In genomic region chr17:31775037-31775436, GRCm38 (mm10) we compare ENCODE assay signal across 21 mouse cellular contexts.
DNase-seq lines count a peak whose midpoint lies in the region; ATAC-seq and TF ChIP-seq lines count a peak whose summit lies in the region.
"Had no signal": no experiment of that assay in that cellular context is flagged by ENCODE, and none has a peak within 500 bp of the region (broad histone marks: within the 10 kb centered on the region; RNA-seq: fewer than 3 reads in every experiment).

No protein-coding gene starts in this region.

- ATAC-seq in lung, embryonic 14.5 days (ENCODE audit: insufficient read depth), result no peak
- no peak for ATAC-seq in stomach, postnatal 0 days (ENCODE audit: low FRiP score, low TSS enrichment)
- ATAC-seq in forebrain, postnatal 0 days, result no peak
- ATAC-seq: activated CD4-positive, CD25-positive, alpha-beta regulatory T cell, adult 4 months; CD4-positive, CD25-positive, alpha-beta regulatory T cell, adult 4 months; Patski had no signal

- no peak for TF ChIP-seq EP300 in stomach, postnatal 0 days (optimal IDR thresholded peaks at IDR 0.05)

- H3K4me2 ChIP-seq in lung, embryonic 14.5 days, result no peak overlapping the region
- no peak overlapping the region for H3K4me2 ChIP-seq in myocyte (ENCODE audit: low read depth)
- H3K4me2 ChIP-seq in stomach, postnatal 0 days (replicated peaks; ENCODE audit: low read depth), result no peak overlapping the region
- no peak overlapping the region for H3K4me2 ChIP-seq in forebrain, postnatal 0 days (ENCODE audit: low read depth)

- H3K9me3 ChIP-seq in lung, embryonic 14.5 days (ENCODE audit: low read depth, low read length), result no peaks in the 10 kb centered on the region; the same call in 1 of the 2 replicates
- 0 out of 2 replicates have a peak, but pooled peaks cover 2% of the 10 kb centered on the region for H3K9me3 ChIP-seq in stomach, postnatal 0 days (ENCODE audit: control insufficient read depth, low read length)
- H3K9me3 ChIP-seq in forebrain, postnatal 0 days (ENCODE audit: low read length), result no peaks in the 10 kb centered on the region
- H3K9me3 ChIP-seq: G1E had no signal

- H3K4me1 ChIP-seq in lung, embryonic 14.5 days (ENCODE audit: insufficient read depth), result peaks cover 30% of the 10 kb centered on the region
- H3K4me1 ChIP-seq in stomach, postnatal 0 days (replicated peaks; ENCODE audit: control insufficient read depth, insufficient read depth), result peaks cover 13% of the 10 kb centered on the region
- 0 out of 2 replicates have a peak, but pooled peaks cover 6% of the 10 kb centered on the region for H3K4me1 ChIP-seq in forebrain, postnatal 0 days (ENCODE audit: insufficient read depth)

- WGBS in lung, embryonic 14.5 days, result 55% methylated on average over 4 of the region's 5 CpGs
- 75% methylated on average over 5 of the region's 5 CpGs for WGBS in stomach, postnatal 0 days
- WGBS in forebrain, postnatal 0 days, result 91% methylated on average over 5 of the region's 5 CpGs

- no peak overlapping the region for H3K27ac ChIP-seq in lung, embryonic 14.5 days (ENCODE audit: low read depth)
- H3K27ac ChIP-seq in stomach, postnatal 0 days (replicated peaks), result peak overlapping the region; percentile 84; the same call in 1 of the 2 replicates
- no peak overlapping the region for H3K27ac ChIP-seq in forebrain, postnatal 0 days (ENCODE audit: low read depth, low read length)

- no peak for TF ChIP-seq POLR2A in myocyte (IDR thresholded peaks at IDR 0.05; ENCODE audit: insufficient read length, low read depth)

- no peak overlapping the region for H3ac ChIP-seq in myocyte (ENCODE audit: control insufficient read depth, insufficient read length)

- H3K36me3 ChIP-seq in lung, embryonic 14.5 days (ENCODE audit: insufficient read depth), result no peaks in the 10 kb centered on the region
- no peaks in the 10 kb centered on the region for H3K36me3 ChIP-seq in myocyte (ENCODE audit: control insufficient read depth, insufficient read depth)
- H3K36me3 ChIP-seq in stomach, postnatal 0 days (ENCODE audit: control insufficient read depth, insufficient read depth, low read length), result no peaks in the 10 kb centered on the region
- no peaks in the 10 kb centered on the region for H3K36me3 ChIP-seq in forebrain, postnatal 0 days (ENCODE audit: insufficient read depth)
- H3K36me3 ChIP-seq: G1E had no signal

- no peaks in the 10 kb centered on the region for H3K27me3 ChIP-seq in lung, embryonic 14.5 days (ENCODE audit: insufficient read depth, low read length)
- no peaks in the 10 kb centered on the region for H3K27me3 ChIP-seq in myocyte (ENCODE audit: control insufficient read depth, insufficient read depth, insufficient read length)
- no peaks in the 10 kb centered on the region for H3K27me3 ChIP-seq in stomach, postnatal 0 days (ENCODE audit: control insufficient read depth, insufficient read depth, low read length)
- no peaks in the 10 kb centered on the region for H3K27me3 ChIP-seq in forebrain, postnatal 0 days (ENCODE audit: insufficient read depth, low read length)
- H3K27me3 ChIP-seq: CH12.LX, Patski had no signal

- H3K9ac ChIP-seq in lung, embryonic 14.5 days, result no peak overlapping the region
- no peak overlapping the region for H3K9ac ChIP-seq in stomach, postnatal 0 days (ENCODE audit: low read length)
- no peak overlapping the region for H3K9ac ChIP-seq in forebrain, postnatal 0 days

- H3K79me2 ChIP-seq in myocyte (ENCODE audit: control insufficient read depth, insufficient read depth), result no peaks in the 10 kb centered on the region

- no peak overlapping the region for H3K4me3 ChIP-seq in lung, embryonic 14.5 days (ENCODE audit: low read depth, low read length)
- no peak overlapping the region for H3K4me3 ChIP-seq in myocyte
- no peak overlapping the region for H3K4me3 ChIP-seq in stomach, postnatal 0 days (ENCODE audit: low read depth, low read length)
- no peak overlapping the region for H3K4me3 ChIP-seq in forebrain, postnatal 0 days (ENCODE audit: low read depth, low read length)

- TF ChIP-seq CTCF in lung, embryonic 14.5 days (IDR thresholded peaks at IDR 0.05; ENCODE audit: low read depth), result no peak
- TF ChIP-seq CTCF in stomach, postnatal 0 days (IDR thresholded peaks at IDR 0.05; ENCODE audit: low read depth), result no peak
- no peak for TF ChIP-seq CTCF in forebrain, postnatal 0 days (IDR thresholded peaks at IDR 0.05; ENCODE audit: low read depth)

- peak; percentile 55 for DNase-seq in lung, embryonic 14.5 days
- DNase-seq in lung, postnatal 36 days, result no peak
- no peak for DNase-seq in stomach, postnatal 0 days (ENCODE audit: low spot score)
- no peak for DNase-seq in heart, adult 9 months (ENCODE audit: low spot score in 2 of 2)
- DNase-seq in forebrain, postnatal 0 days, result no peak
- DNase-seq: adrenal gland, adult 2 months; adrenal gland, adult 8-10 months; adrenal gland, postnatal 10 days; adrenal gland, postnatal 14 days; adrenal gland, postnatal 25 days; adrenal gland, postnatal 36 days; B cell, adult 2 months; cerebellum, adult 11 months; cerebellum, adult 11-12 months; cerebellum, adult 18-20 months had no signal

TF ChIP-seq in myocyte, 11 proteins besides CTCF, POLR2A, EP300 and RAD21:
- TF ChIP-seq MYOG (IDR thresholded peaks at IDR 0.05; ENCODE audit: control insufficient read depth in 1 of 3, insufficient read depth in 1 of 3, insufficient read length in 2 of 3, low read depth in 2 of 3), result peak in 1 of 3 experiments; percentile 51
- TF ChIP-seq E2F4 (IDR thresholded peaks at IDR 0.05; ENCODE audit: insufficient read depth), result no peak
- no peak for TF ChIP-seq USF1 (IDR thresholded peaks at IDR 0.05; ENCODE audit: low read depth)
- no peak for TF ChIP-seq MAX (IDR thresholded peaks at IDR 0.05; ENCODE audit: low read depth)
- peak in 2 of 3 experiments; percentile 24 to 77 for TF ChIP-seq MYOD1 (IDR thresholded peaks at IDR 0.05; ENCODE audit: control insufficient read depth in 1 of 3, insufficient read length in 2 of 3, low read depth in 2 of 3)
- no peak for TF ChIP-seq SRF (IDR thresholded peaks at IDR 0.05; ENCODE audit: control insufficient read depth, insufficient read length, low read depth)
TF ChIP-seq in myocyte: peak in this region for 2.
